Mouse (Mus musculus): Measurements from ENCODE around the gene Exoc3l4. TPM values are rescaled to one million over a fixed set of nuclear protein-coding genes. Genes with fewer than 3 reads are reported as not detected.

The Exoc3l4 gene
- polyA plus RNA-seq, 1 experiment = 42.9 TPM

- Histone ChIP-seq H3K27ac (ENCODE audit: insufficient read depth, low read depth, low read length) (no peak overlapping the region), H3K4me1 (ENCODE audit: control insufficient read depth, insufficient read depth, low read length) (no peaks in the 10 kb centered on the region), H3K27me3 (replicated peaks; ENCODE audit: control insufficient read depth, insufficient read depth, low read length) (no peaks in the 10 kb centered on the region), H3K4me3 (ENCODE audit: insufficient read depth, low read depth, low read length) (no peak overlapping the region), H3K36me3 (ENCODE audit: control insufficient read depth, insufficient read depth, low read length) (no peaks in the 10 kb centered on the region)
- 53% methylated on average over 5 of the region's 5 CpGs for WGBS
- TF ChIP-seq POLR2A (IDR thresholded peaks at IDR 0.05; ENCODE audit: low read depth, low read length) = no peak
- TF ChIP-seq CTCF (conservative IDR thresholded peaks at IDR 0.05; ENCODE audit: insufficient read depth, insufficient read length, low read depth, low read length) = no peak
- no peak for DNase-seq
Measured at GRCm38 (mm10) chr12:111409583-111409982, 7.2 kb upstream of the Exoc3l4 start.

- Histone ChIP-seq H3K4me1 (ENCODE audit: control insufficient read depth, insufficient read depth, low read length) (no peaks in the 10 kb centered on the region), H3K36me3 (ENCODE audit: control insufficient read depth, insufficient read depth, low read length) (no peaks in the 10 kb centered on the region), H3K27me3 (replicated peaks; ENCODE audit: control insufficient read depth, insufficient read depth, low read length) (no peaks in the 10 kb centered on the region), H3K27ac (ENCODE audit: insufficient read depth, low read depth, low read length) (no peak overlapping the region), H3K4me3 (ENCODE audit: insufficient read depth, low read depth, low read length) (no peak overlapping the region)
- no peak for DNase-seq
- TF ChIP-seq POLR2A (IDR thresholded peaks at IDR 0.05; ENCODE audit: low read depth, low read length) (no peak), CTCF (conservative IDR thresholded peaks at IDR 0.05; ENCODE audit: insufficient read depth, insufficient read length, low read depth, low read length) (no peak)
- 75% methylated on average over 8 of the region's 8 CpGs for WGBS
Measured at GRCm38 (mm10) chr12:111411631-111412355, 5.0 kb upstream of the Exoc3l4 start.

DNA sequence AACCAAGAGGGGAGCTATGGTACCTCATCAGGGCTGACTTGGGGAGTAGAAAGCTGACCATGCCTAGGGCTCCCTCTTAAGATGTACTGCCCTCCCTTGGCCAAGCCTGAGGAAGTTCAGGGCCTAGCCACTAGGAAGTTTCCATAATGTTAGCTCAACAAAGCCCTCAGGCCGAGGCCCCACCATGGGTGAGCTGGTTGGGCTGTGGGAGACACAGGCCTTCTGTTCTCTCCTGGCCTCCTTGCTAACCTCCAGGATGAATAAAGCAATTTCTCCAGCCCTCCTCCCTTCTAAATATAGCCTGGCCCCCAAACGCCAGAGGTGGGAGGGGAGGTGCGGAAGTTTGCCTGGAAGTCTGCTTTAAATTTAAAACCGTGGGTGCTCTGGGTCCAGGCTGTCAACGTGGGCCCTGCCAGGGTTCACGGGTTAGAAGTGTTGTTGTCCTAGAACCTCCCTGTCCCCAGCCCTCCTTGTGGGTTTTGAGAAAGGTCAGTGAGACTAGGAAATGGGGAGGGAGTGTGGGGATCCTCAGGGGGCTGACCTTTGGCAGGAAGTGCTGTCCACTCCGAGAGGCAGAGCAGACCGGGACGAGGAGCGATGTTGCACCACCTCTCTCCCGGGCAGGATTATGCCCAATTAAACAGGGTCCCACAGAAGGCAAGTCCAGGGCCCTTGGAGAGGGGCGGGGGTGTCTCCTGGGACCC, 4.1 kb upstream of the Exoc3l4 start:
- peak; percentile 67 for DNase-seq
- no peak overlapping the region for H3K4me3 ChIP-seq (ENCODE audit: insufficient read depth, low read depth, low read length)
- H3K36me3 ChIP-seq (ENCODE audit: control insufficient read depth, insufficient read depth, low read length) = no peaks in the 10 kb centered on the region
- 34% methylated on average over 12 of the region's 12 CpGs for WGBS
- H3K27me3 ChIP-seq (replicated peaks; ENCODE audit: control insufficient read depth, insufficient read depth, low read length) = no peaks in the 10 kb centered on the region
- H3K4me1 ChIP-seq (ENCODE audit: control insufficient read depth, insufficient read depth, low read length) = no peaks in the 10 kb centered on the region
- TF ChIP-seq CTCF (conservative IDR thresholded peaks at IDR 0.05; ENCODE audit: insufficient read depth, insufficient read length, low read depth, low read length) (no peak), POLR2A (IDR thresholded peaks at IDR 0.05; ENCODE audit: low read depth, low read length) (no peak)
- H3K27ac ChIP-seq (ENCODE audit: insufficient read depth, low read depth, low read length) = peak overlapping the region; percentile 27

GRCm38 (mm10) chr12:111413300-111413699, 3.5 kb upstream of the Exoc3l4 start:
- no peaks in the 10 kb centered on the region for H3K4me1 ChIP-seq (ENCODE audit: control insufficient read depth, insufficient read depth, low read length)
- H3K27me3 ChIP-seq (replicated peaks; ENCODE audit: control insufficient read depth, insufficient read depth, low read length) = no peaks in the 10 kb centered on the region
- peak overlapping the region; percentile 27 for H3K27ac ChIP-seq (ENCODE audit: insufficient read depth, low read depth, low read length)
- H3K4me3 ChIP-seq (ENCODE audit: insufficient read depth, low read depth, low read length) = no peak overlapping the region
- peak; percentile 95 for DNase-seq
- H3K36me3 ChIP-seq (ENCODE audit: control insufficient read depth, insufficient read depth, low read length) = no peaks in the 10 kb centered on the region
- TF ChIP-seq POLR2A (IDR thresholded peaks at IDR 0.05; ENCODE audit: low read depth, low read length) (no peak), CTCF (conservative IDR thresholded peaks at IDR 0.05; ENCODE audit: insufficient read depth, insufficient read length, low read depth, low read length) (peak; percentile 98)
- WGBS = 1% methylated on average over 21 of the region's 21 CpGs

DNA sequence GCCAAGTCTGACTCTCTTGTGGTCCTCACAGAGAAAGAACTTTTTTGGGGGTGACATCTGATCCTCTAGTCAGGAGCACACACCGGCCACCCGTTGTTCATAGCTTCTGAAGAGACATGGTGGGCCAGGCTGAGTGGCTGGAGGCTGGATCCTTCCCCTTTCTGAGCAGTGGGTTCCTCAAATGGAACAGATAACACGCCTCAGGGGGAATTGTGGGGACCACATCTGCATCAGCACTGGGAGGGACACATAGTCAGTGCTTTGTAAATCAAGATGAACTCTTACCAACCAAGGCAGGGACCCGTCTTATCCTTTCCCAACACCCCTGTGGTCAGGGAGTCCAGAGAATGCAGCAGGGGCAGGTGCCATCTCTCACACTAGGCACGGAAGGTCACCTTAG, 3.1 kb downstream of the Exoc3l4 start:
- H3K4me1 ChIP-seq (ENCODE audit: control insufficient read depth, insufficient read depth, low read length) = no peaks in the 10 kb centered on the region
- H3K27ac ChIP-seq (ENCODE audit: insufficient read depth, low read depth, low read length) = no peak overlapping the region
- no peak for TF ChIP-seq CTCF (conservative IDR thresholded peaks at IDR 0.05; ENCODE audit: insufficient read depth, insufficient read length, low read depth, low read length)
- TF ChIP-seq POLR2A (IDR thresholded peaks at IDR 0.05; ENCODE audit: low read depth, low read length) = no peak
- 83% methylated on average over 5 of the region's 5 CpGs for WGBS
- H3K4me3 ChIP-seq (ENCODE audit: insufficient read depth, low read depth, low read length) = no peak overlapping the region
- H3K27me3 ChIP-seq (replicated peaks; ENCODE audit: control insufficient read depth, insufficient read depth, low read length) = no peaks in the 10 kb centered on the region
- no peak for DNase-seq
- H3K36me3 ChIP-seq (ENCODE audit: control insufficient read depth, insufficient read depth, low read length) = no peaks in the 10 kb centered on the region

GRCm38 (mm10) chr12:111420946-111421709, 4.3 kb downstream of the Exoc3l4 start:
- H3K4me3 ChIP-seq (ENCODE audit: insufficient read depth, low read depth, low read length) = no peak overlapping the region
- H3K4me1 ChIP-seq (ENCODE audit: control insufficient read depth, insufficient read depth, low read length) = no peaks in the 10 kb centered on the region
- no peaks in the 10 kb centered on the region for H3K36me3 ChIP-seq (ENCODE audit: control insufficient read depth, insufficient read depth, low read length)
- WGBS = 51% methylated on average over 7 of the region's 7 CpGs
- H3K27me3 ChIP-seq (replicated peaks; ENCODE audit: control insufficient read depth, insufficient read depth, low read length) = no peaks in the 10 kb centered on the region
- TF ChIP-seq POLR2A (IDR thresholded peaks at IDR 0.05; ENCODE audit: low read depth, low read length) (no peak), CTCF (conservative IDR thresholded peaks at IDR 0.05; ENCODE audit: insufficient read depth, insufficient read length, low read depth, low read length) (no peak)
- H3K27ac ChIP-seq (ENCODE audit: insufficient read depth, low read depth, low read length) = no peak overlapping the region
- no peak for DNase-seq

DNA sequence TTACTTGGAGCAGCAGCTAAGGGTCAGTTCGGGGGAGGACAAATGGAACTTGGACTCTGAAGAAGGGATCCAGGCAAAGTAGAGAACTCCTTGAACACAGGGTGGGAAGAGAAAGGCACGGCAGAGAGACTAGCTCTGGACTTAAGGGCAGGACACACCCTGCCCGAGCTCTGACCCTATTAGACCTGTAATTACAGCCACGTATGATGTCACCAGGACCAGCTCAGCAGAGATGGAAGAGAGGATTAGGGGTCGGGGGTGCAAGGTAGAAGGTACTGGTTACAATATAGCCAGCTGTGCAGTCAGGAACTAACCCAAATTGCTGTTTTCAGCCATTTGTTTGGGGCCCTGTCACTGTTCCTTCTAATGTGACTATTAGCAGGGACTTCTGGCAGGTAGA, 6.0 kb downstream of the Exoc3l4 start:
- Histone ChIP-seq H3K4me3 (ENCODE audit: insufficient read depth, low read depth, low read length) (no peak overlapping the region), H3K36me3 (ENCODE audit: control insufficient read depth, insufficient read depth, low read length) (no peaks in the 10 kb centered on the region), H3K4me1 (ENCODE audit: control insufficient read depth, insufficient read depth, low read length) (no peaks in the 10 kb centered on the region; the same call in 1 of the 2 replicates), H3K27me3 (replicated peaks; ENCODE audit: control insufficient read depth, insufficient read depth, low read length) (no peaks in the 10 kb centered on the region), H3K27ac (ENCODE audit: insufficient read depth, low read depth, low read length) (no peak overlapping the region)
- DNase-seq = no peak
- WGBS = 61% methylated on average over 5 of the region's 5 CpGs
- TF ChIP-seq CTCF (conservative IDR thresholded peaks at IDR 0.05; ENCODE audit: insufficient read depth, insufficient read length, low read depth, low read length) (no peak), POLR2A (IDR thresholded peaks at IDR 0.05; ENCODE audit: low read depth, low read length) (no peak)

Measured in kidney, adult 2 months (tissue).